Mouse (Mus musculus) liver, embryonic 15.5 days (tissue): Measurements from ENCODE around the gene Zcwpw1. TPM values are rescaled to one million over a fixed set of nuclear protein-coding genes. Genes with fewer than 3 reads are reported as not detected.

Experiments used
- ATAC-seq: fragments of 200-750 bp; cut with Nextera tagmentation; 2 replicates; pipeline ENCODE4 v1.8.0; 2017; ENCODE audit warnings: moderate number of reproducible peaks, mild to moderate bottlenecking, moderate library complexity; ENCODE audit not compliant: insufficient read depth
- H3K27ac ChIP-seq: fragments of 300-500 bp; sonication (generic); replicated peaks from 2 replicates; pipeline ENCODE4 v1.5.1; 2015; ENCODE audit warnings: mild to moderate bottlenecking, inconsistent platforms
- H3K27me3 ChIP-seq: fragments of 300-500 bp; sonication (generic); 2 replicates; pipeline ENCODE4 v1.6.1; 2015; ENCODE audit warnings: mild to moderate bottlenecking, inconsistent platforms
- H3K36me3 ChIP-seq: fragments of 300-500 bp; sonication (generic); replicated peaks from 2 replicates; pipeline ENCODE4 v1.6.1; 2015; ENCODE audit warnings: moderate library complexity, mild to moderate bottlenecking, inconsistent platforms
- H3K4me1 ChIP-seq: fragments of 300-500 bp; sonication (generic); replicated peaks from 2 replicates; pipeline ENCODE4 v1.6.1; 2015; ENCODE audit warnings: inconsistent platforms
- H3K4me2 ChIP-seq: fragments of 300-500 bp; sonication (generic); 2 replicates; pipeline ENCODE4 v1.6.1; 2015; ENCODE audit warnings: moderate library complexity, mild to moderate bottlenecking, inconsistent platforms
- H3K4me3 ChIP-seq: fragments of 300-500 bp; sonication (generic); replicated peaks from 2 replicates; pipeline ENCODE4 v1.5.1; 2015; ENCODE audit warnings: mild to moderate bottlenecking, inconsistent platforms
- H3K9ac ChIP-seq: fragments of 300-500 bp; sonication (generic); 2 replicates; pipeline ENCODE4 v1.6.1; 2015; ENCODE audit warnings: moderate library complexity, mild to moderate bottlenecking, inconsistent platforms
- H3K9me3 ChIP-seq: fragments of 300-500 bp; sonication (generic); replicated peaks from 2 replicates; pipeline ENCODE4 v1.6.1; 2016; ENCODE audit warnings: inconsistent platforms
- WGBS: fragments of 180-500 bp; shearing (Covaris S2); methylation state at CpG from one replicate; pipeline ENCODE4 v1.1.7; 2015; ENCODE audit warnings: mixed read lengths; ENCODE audit not compliant: insufficient replicate concordance; 5-methylcytosine and 5-hydroxymethylcytosine counted together
- polyA plus RNA-seq: library from polyadenylated mRNA; unstranded; fragments of >200 nt; fragmentation: Nextera tagmentation; extraction: Ambion mirVana; gene quantifications from 2 replicates; pipeline ENCODE4 v1.2.1, GENCODE M21; 2015

The Zcwpw1 gene
- polyA plus RNA-seq, 1 experiment from 2014 or later = 3.2 TPM

- peaks cover 57% of the 10 kb centered on the region for H3K4me1 ChIP-seq
- ATAC-seq = no peak
- peak overlapping the region; percentile 60 for H3K27ac ChIP-seq
- H3K36me3 ChIP-seq = peaks cover 16% of the 10 kb centered on the region
- no peaks in the 10 kb centered on the region for H3K27me3 ChIP-seq
- no peak overlapping the region for H3K4me3 ChIP-seq
- no peak overlapping the region for H3K9ac ChIP-seq
- no peaks in the 10 kb centered on the region for H3K9me3 ChIP-seq
- H3K4me2 ChIP-seq = peak overlapping the region; percentile 27; the same call in 1 of the 2 replicates
- 19% methylated on average over 5 of the region's 5 CpGs for WGBS
These were observed 11.1 kb upstream of the Zcwpw1 start for GRCm38 (mm10) chr5:137776408-137776918.

GRCm38 (mm10) chr5:137777267-137777845, 10.2 kb upstream of the Zcwpw1 start:
- H3K4me2 ChIP-seq = no peak overlapping the region
- no peak overlapping the region for H3K27ac ChIP-seq
- no peak overlapping the region for H3K9ac ChIP-seq
- peaks cover 25% of the 10 kb centered on the region for H3K36me3 ChIP-seq
- no peaks in the 10 kb centered on the region for H3K27me3 ChIP-seq
- ATAC-seq = no peak
- WGBS = 65% methylated on average over 7 of the region's 7 CpGs
- no peaks in the 10 kb centered on the region for H3K9me3 ChIP-seq
- H3K4me1 ChIP-seq = peaks cover 59% of the 10 kb centered on the region
- H3K4me3 ChIP-seq = no peak overlapping the region

GRCm38 (mm10) chr5:137778635-137779034, 9.0 kb upstream of the Zcwpw1 start, which contains the start of gene Ppp1r35:
Gene Ppp1r35 (plus strand): TSS chr5:137778849.
- Histone ChIP-seq H3K4me1 (peaks cover 61% of the 10 kb centered on the region), H3K4me2 (peak within 1 kb of the TSS; percentile 99), H3K27ac (peak within 1 kb of the TSS; percentile 92), H3K27me3 (no peaks in the 10 kb centered on the region), H3K4me3 (peak within 1 kb of the TSS; percentile 95), H3K9me3 (no peaks in the 10 kb centered on the region), H3K36me3 (peaks cover 38% of the 10 kb centered on the region), H3K9ac (peak within 1 kb of the TSS; percentile 98)
- peak; percentile 92 for ATAC-seq
- under 1% methylated on average over 31 of the region's 31 CpGs for WGBS

- ATAC-seq = peak; percentile 74
- Histone ChIP-seq H3K9ac (peak overlapping the region; percentile 98), H3K4me3 (peak overlapping the region; percentile 95), H3K27ac (peak overlapping the region; percentile 92), H3K9me3 (no peaks in the 10 kb centered on the region), H3K27me3 (no peaks in the 10 kb centered on the region), H3K4me1 (peaks cover 68% of the 10 kb centered on the region), H3K36me3 (peaks cover 45% of the 10 kb centered on the region), H3K4me2 (peak overlapping the region; percentile 99)
- WGBS = under 1% methylated on average over 83 of the region's 83 CpGs
These were observed 8.3 kb upstream of the Zcwpw1 start for GRCm38 (mm10) chr5:137779053-137779933.

GRCm38 (mm10) chr5:137781661-137782060, 5.9 kb upstream of the Zcwpw1 start:
- H3K27me3 ChIP-seq = no peaks in the 10 kb centered on the region
- H3K4me1 ChIP-seq = peaks cover 69% of the 10 kb centered on the region
- H3K36me3 ChIP-seq = peaks cover 51% of the 10 kb centered on the region
- no peak overlapping the region for H3K9ac ChIP-seq
- no peaks in the 10 kb centered on the region for H3K9me3 ChIP-seq
- WGBS = 89% methylated on average over 7 of the region's 7 CpGs
- no peak overlapping the region for H3K4me3 ChIP-seq
- no peak for ATAC-seq
- H3K4me2 ChIP-seq = no peak overlapping the region
- no peak overlapping the region for H3K27ac ChIP-seq

- peaks cover 64% of the 10 kb centered on the region for H3K4me1 ChIP-seq
- H3K4me2 ChIP-seq = peak overlapping the region; percentile 90
- no peak for ATAC-seq
- H3K27ac ChIP-seq = peak overlapping the region; percentile 51; the same call in 1 of the 2 replicates
- peak overlapping the region; percentile 92; the same call in 1 of the 2 replicates for H3K9ac ChIP-seq
- H3K27me3 ChIP-seq = no peaks in the 10 kb centered on the region; the same call in 1 of the 2 replicates
- H3K9me3 ChIP-seq = no peaks in the 10 kb centered on the region
- peak overlapping the region; percentile 80 for H3K4me3 ChIP-seq
- H3K36me3 ChIP-seq = peaks cover 51% of the 10 kb centered on the region
- WGBS = 78% methylated on average over 13 of the region's 13 CpGs
These were observed 4.6 kb upstream of the Zcwpw1 start for GRCm38 (mm10) chr5:137782776-137783522.

GRCm38 (mm10) chr5:137783901-137784540, 3.6 kb upstream of the Zcwpw1 start:
- Histone ChIP-seq H3K4me2 (peak overlapping the region; percentile 90), H3K36me3 (peaks cover 51% of the 10 kb centered on the region), H3K9me3 (no peaks in the 10 kb centered on the region), H3K4me1 (peaks cover 62% of the 10 kb centered on the region), H3K27me3 (peaks cover 8% of the 10 kb centered on the region; the same call in 1 of the 2 replicates), H3K4me3 (peak overlapping the region; percentile 80), H3K27ac (peak overlapping the region; percentile 51), H3K9ac (peak overlapping the region; percentile 92)
- ATAC-seq = no peak
- WGBS = 58% methylated on average over 9 of the region's 9 CpGs

GRCm38 (mm10) chr5:137784546-137784945, 3.1 kb upstream of the Zcwpw1 start:
- Histone ChIP-seq H3K4me2 (peak overlapping the region; percentile 90), H3K9me3 (no peaks in the 10 kb centered on the region), H3K4me3 (peak overlapping the region; percentile 80), H3K9ac (peak overlapping the region; percentile 92), H3K27me3 (peaks cover 12% of the 10 kb centered on the region; the same call in 1 of the 2 replicates), H3K27ac (peak overlapping the region; percentile 98), H3K36me3 (peaks cover 51% of the 10 kb centered on the region), H3K4me1 (peaks cover 59% of the 10 kb centered on the region)
- 67% methylated on average over 14 of the region's 14 CpGs for WGBS
- ATAC-seq = no peak

- Histone ChIP-seq H3K4me3 (peak overlapping the region; percentile 80), H3K9ac (peak overlapping the region; percentile 92), H3K36me3 (peaks cover 45% of the 10 kb centered on the region), H3K4me1 (peaks cover 50% of the 10 kb centered on the region), H3K9me3 (no peaks in the 10 kb centered on the region), H3K27me3 (peaks cover 12% of the 10 kb centered on the region; the same call in 1 of the 2 replicates), H3K4me2 (peak overlapping the region; percentile 90), H3K27ac (peak overlapping the region; percentile 98)
- under 1% methylated on average over 62 of the region's 62 CpGs for WGBS
- ATAC-seq = peak; percentile 12
These were observed 2.2 kb upstream of the Zcwpw1 start for GRCm38 (mm10) chr5:137785164-137786031.
